Mouse (Mus musculus): ENCODE measurements around the gene Lyrm2.

GRCm38 (mm10) chr4:32800577-32801170 is 621 bp downstream of the Lyrm2 start:
- TF ChIP-seq CTCF (IDR thresholded peaks at IDR 0.05; ENCODE audit: low read depth, low read length) (no peak), GATA1 (IDR thresholded peaks at IDR 0.05; ENCODE audit: borderline replicate concordance, low read length) (no peak), POLR2AphosphoS5 (IDR thresholded peaks at IDR 0.05; ENCODE audit: insufficient replicate concordance, low read depth, low read length) (no peak), TAL1 (conservative IDR thresholded peaks at IDR 0.05; ENCODE audit: low read depth, low read length) (no peak)

Measured in G1E (cell line).